Mouse (Mus musculus): ENCODE results near the gene Auts2. TPM values are rescaled to one million over a fixed set of nuclear protein-coding genes. Genes with fewer than 3 reads are reported as not detected.
A peak's percentile ranks its signal among the peaks of the same experiment; 100 is the strongest.

Auts2 gene
- polyA plus RNA-seq, 1 experiment from 2014 or later: 7.5 TPM

DNA sequence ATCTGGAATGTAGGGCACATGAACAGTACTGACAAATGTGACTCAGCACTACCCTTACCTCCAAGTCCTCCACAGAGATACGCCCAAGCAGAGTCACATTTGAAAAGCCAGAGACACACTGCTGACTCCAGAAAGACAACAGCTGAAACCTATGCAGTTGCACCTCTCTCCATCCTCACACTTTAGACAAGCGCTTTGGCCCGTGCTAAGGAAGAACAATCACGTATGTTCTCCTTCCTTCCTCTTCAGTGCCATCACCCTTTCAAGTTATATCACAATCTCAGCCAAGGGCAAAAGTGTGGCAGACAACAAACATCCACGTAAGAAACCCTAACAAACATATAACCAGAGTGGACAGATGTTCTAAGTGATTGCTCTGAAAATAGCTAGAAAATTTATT, 374.9 kb downstream of the Auts2 start:
- WGBS: 92% methylated on average over 5 of the region's 5 CpGs
- H3K4me2 ChIP-seq (ENCODE audit: low read length): no peak overlapping the region
- no peak overlapping the region for H3K9ac ChIP-seq (ENCODE audit: low read depth, low read length)
- H3K36me3 ChIP-seq (ENCODE audit: insufficient read depth, low read length): no peaks in the 10 kb centered on the region
- DNase-seq (ENCODE audit: low spot score): no peak
- no peaks in the 10 kb centered on the region for H3K4me1 ChIP-seq (replicated peaks; ENCODE audit: insufficient read depth, low read length)
- no peak for TF ChIP-seq CTCF (IDR thresholded peaks at IDR 0.05; ENCODE audit: low read depth)
- no peaks in the 10 kb centered on the region for H3K9me3 ChIP-seq (replicated peaks; ENCODE audit: low read length)
- H3K4me3 ChIP-seq (replicated peaks; ENCODE audit: low read depth, low read length): no peak overlapping the region
- H3K27me3 ChIP-seq (ENCODE audit: insufficient read depth, low read length): no peaks in the 10 kb centered on the region
- no peak for ATAC-seq (replicated peaks; ENCODE audit: low FRiP score, low read depth)
- H3K27ac ChIP-seq: no peak overlapping the region

DNA sequence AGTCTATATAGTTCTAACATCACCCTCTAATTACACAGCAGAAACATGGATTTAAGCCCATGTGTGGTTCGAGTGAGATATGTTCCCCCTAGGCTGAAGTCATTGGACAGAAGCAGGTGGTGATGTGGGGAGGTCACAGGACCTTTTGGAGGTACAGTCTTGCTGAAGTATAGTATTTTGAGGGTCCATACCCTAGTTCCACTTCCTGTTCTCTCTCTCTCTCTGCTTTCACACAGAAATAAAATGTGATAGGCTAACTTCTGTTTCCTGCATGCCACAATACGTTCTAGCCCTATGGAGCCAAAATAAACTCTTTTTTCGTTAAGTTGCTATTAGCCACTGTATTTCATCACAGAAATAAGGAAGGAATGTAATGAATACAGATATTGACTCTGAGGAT, 376.6 kb downstream of the Auts2 start:
- Histone ChIP-seq H3K27me3 (ENCODE audit: insufficient read depth, low read length) (no peaks in the 10 kb centered on the region), H3K9ac (ENCODE audit: low read depth, low read length) (no peak overlapping the region), H3K27ac (no peak overlapping the region), H3K4me1 (replicated peaks; ENCODE audit: insufficient read depth, low read length) (no peaks in the 10 kb centered on the region), H3K4me2 (ENCODE audit: low read length) (no peak overlapping the region), H3K36me3 (ENCODE audit: insufficient read depth, low read length) (no peaks in the 10 kb centered on the region), H3K4me3 (replicated peaks; ENCODE audit: low read depth, low read length) (no peak overlapping the region), H3K9me3 (replicated peaks; ENCODE audit: low read length) (no peaks in the 10 kb centered on the region)
- no peak for TF ChIP-seq CTCF (IDR thresholded peaks at IDR 0.05; ENCODE audit: low read depth)
- 67% methylated on average over 3 of the region's 3 CpGs for WGBS
- ATAC-seq (replicated peaks; ENCODE audit: low FRiP score, low read depth): no peak
- DNase-seq (ENCODE audit: low spot score): no peak

DNA sequence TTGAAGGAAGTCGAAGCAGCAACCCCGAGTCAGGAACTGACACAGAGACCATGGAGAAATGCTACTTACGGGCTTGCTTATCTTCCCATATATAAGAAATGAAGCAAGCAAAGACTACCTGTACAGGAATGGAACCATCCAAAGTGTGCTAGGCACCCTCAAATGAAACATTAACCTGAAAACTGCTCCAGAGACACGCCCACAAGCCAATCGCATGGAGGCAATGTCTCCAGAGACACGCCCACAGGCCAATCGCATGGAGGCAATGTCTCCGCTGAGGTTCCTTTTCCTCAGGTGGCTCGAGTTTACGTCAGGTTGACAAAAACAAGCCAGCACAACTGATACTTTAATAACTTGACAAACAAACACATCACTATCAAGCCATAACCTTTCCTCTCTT, 379.2 kb downstream of the Auts2 start:
- H3K9me3 ChIP-seq (replicated peaks; ENCODE audit: low read length): no peaks in the 10 kb centered on the region
- no peaks in the 10 kb centered on the region for H3K4me1 ChIP-seq (replicated peaks; ENCODE audit: insufficient read depth, low read length)
- WGBS: 82% methylated on average over 10 of the region's 10 CpGs
- no peak for TF ChIP-seq CTCF (IDR thresholded peaks at IDR 0.05; ENCODE audit: low read depth)
- no peaks in the 10 kb centered on the region for H3K36me3 ChIP-seq (ENCODE audit: insufficient read depth, low read length)
- H3K4me3 ChIP-seq (replicated peaks; ENCODE audit: low read depth, low read length): no peak overlapping the region
- no peaks in the 10 kb centered on the region for H3K27me3 ChIP-seq (ENCODE audit: insufficient read depth, low read length)
- ATAC-seq (replicated peaks; ENCODE audit: low FRiP score, low read depth) (no peak), DNase-seq (ENCODE audit: low spot score) (no peak)
- H3K9ac ChIP-seq (ENCODE audit: low read depth, low read length): no peak overlapping the region
- no peak overlapping the region for H3K27ac ChIP-seq
- no peak overlapping the region for H3K4me2 ChIP-seq (ENCODE audit: low read length)

DNA sequence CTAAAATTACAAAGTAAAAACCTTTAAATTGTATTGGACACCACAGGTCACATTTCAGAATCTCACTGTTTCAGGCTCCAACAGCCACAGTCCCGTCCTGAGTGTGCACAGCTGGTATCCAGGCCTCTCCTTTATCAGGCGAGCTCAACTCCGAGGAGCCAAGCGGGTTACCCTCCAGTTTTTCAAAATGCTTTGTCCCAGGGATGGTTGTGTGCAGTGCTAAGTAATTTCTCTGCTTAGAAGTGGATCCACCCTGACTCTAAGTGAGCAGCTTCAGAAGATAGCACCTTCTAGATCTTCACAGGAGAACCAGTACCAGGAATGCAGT, 381.0 kb downstream of the Auts2 start:
- TF ChIP-seq CTCF (IDR thresholded peaks at IDR 0.05; ENCODE audit: low read depth): no peak
- H3K4me1 ChIP-seq (replicated peaks; ENCODE audit: insufficient read depth, low read length): no peaks in the 10 kb centered on the region
- H3K27ac ChIP-seq: peak overlapping the region; percentile 61; the same call in 1 of the 2 replicates
- H3K4me3 ChIP-seq (replicated peaks; ENCODE audit: low read depth, low read length): no peak overlapping the region
- no peak overlapping the region for H3K4me2 ChIP-seq (ENCODE audit: low read length)
- no peak for DNase-seq (ENCODE audit: low spot score)
- no peak for ATAC-seq (replicated peaks; ENCODE audit: low FRiP score, low read depth)
- no peaks in the 10 kb centered on the region for H3K27me3 ChIP-seq (ENCODE audit: insufficient read depth, low read length)
- no peaks in the 10 kb centered on the region for H3K9me3 ChIP-seq (replicated peaks; ENCODE audit: low read length)
- WGBS: 50% methylated on average over 4 of the region's 4 CpGs
- H3K9ac ChIP-seq (ENCODE audit: low read depth, low read length): no peak overlapping the region
- H3K36me3 ChIP-seq (ENCODE audit: insufficient read depth, low read length): no peaks in the 10 kb centered on the region

DNA sequence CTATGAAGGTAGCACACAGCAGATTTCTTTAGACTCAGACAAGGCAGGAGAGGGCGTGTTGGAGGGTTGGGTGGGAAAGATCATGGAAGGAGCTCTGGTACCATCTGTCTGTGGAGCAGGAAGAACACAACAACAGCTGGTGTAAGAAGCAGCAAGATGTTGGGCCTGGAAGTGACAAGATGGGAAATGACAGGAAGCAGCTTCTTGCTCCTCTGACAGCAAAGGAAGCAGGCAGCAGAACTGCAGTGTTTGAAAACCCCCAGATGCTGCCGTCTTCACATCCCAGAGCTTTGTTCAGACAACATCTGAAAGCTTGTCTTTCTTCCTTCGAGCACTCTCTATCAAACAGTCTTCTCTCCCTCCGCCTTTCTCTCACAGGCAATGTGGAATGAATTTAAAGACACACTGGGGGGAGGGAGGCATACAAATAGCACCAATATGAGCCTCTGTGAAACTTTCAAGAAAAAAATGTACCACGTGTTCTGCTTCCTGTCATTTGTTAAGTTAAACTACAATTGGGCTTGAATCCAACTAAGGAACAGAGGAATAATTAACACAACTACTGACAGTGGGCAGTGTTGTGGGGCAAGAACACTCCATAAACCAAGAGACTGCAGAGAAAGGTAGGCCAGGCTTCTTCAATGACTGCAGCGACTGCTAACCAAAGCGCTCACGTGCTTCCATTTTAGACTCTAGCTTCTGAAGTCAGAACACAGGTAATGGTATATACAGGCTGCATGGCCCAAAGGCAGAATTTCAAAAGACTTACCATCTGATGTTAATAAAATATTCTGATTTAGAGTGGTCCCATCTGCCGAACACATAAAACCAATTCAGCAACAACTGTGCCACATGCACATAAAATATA, 381.6 kb downstream of the Auts2 start:
- H3K36me3 ChIP-seq (ENCODE audit: insufficient read depth, low read length): no peaks in the 10 kb centered on the region
- DNase-seq (ENCODE audit: low spot score): peak; percentile 87
- peak overlapping the region; percentile 61 for H3K27ac ChIP-seq
- no peaks in the 10 kb centered on the region for H3K9me3 ChIP-seq (replicated peaks; ENCODE audit: low read length)
- H3K27me3 ChIP-seq (ENCODE audit: insufficient read depth, low read length): no peaks in the 10 kb centered on the region
- H3K4me2 ChIP-seq (ENCODE audit: low read length): peak overlapping the region; percentile 9; the same call in 1 of the 2 replicates
- no peaks in the 10 kb centered on the region for H3K4me1 ChIP-seq (replicated peaks; ENCODE audit: insufficient read depth, low read length)
- no peak overlapping the region for H3K9ac ChIP-seq (ENCODE audit: low read depth, low read length)
- 29% methylated on average over 9 of the region's 9 CpGs for WGBS
- ATAC-seq (replicated peaks; ENCODE audit: low FRiP score, low read depth): no peak
- TF ChIP-seq CTCF (IDR thresholded peaks at IDR 0.05; ENCODE audit: low read depth): 0 out of 2 replicates have a peak, but pooled peaks have one; percentile 12
- H3K4me3 ChIP-seq (replicated peaks; ENCODE audit: low read depth, low read length): no peak overlapping the region

DNA sequence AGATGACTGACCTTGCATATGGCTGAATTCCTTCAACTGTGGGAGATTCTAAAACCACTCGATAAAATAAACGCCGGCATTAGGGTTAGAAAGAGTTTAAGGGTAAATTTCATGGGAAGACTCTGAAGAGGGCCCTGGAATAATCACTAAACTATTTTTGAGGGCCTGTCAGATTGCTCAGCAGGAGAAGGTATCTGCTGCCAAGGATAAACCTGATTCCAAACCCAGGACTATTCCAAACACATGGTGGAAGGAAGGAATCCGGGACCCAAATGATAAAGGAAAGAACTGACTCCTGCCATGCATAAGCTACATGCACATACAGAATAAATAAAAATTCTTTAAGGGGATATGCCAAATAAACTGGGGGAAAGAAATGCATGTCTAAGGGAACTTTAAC, 399.0 kb downstream of the Auts2 start:
- Histone ChIP-seq H3K4me3 (replicated peaks; ENCODE audit: low read depth, low read length) (no peak overlapping the region), H3K4me1 (replicated peaks; ENCODE audit: insufficient read depth, low read length) (no peaks in the 10 kb centered on the region), H3K36me3 (ENCODE audit: insufficient read depth, low read length) (no peaks in the 10 kb centered on the region), H3K27ac (no peak overlapping the region), H3K27me3 (ENCODE audit: insufficient read depth, low read length) (no peaks in the 10 kb centered on the region), H3K9ac (ENCODE audit: low read depth, low read length) (no peak overlapping the region), H3K4me2 (ENCODE audit: low read length) (no peak overlapping the region), H3K9me3 (replicated peaks; ENCODE audit: low read length) (no peaks in the 10 kb centered on the region)
- 92% methylated on average over 4 of the region's 4 CpGs for WGBS
- ATAC-seq (replicated peaks; ENCODE audit: low FRiP score, low read depth) (no peak), DNase-seq (ENCODE audit: low spot score) (no peak)
- TF ChIP-seq CTCF (IDR thresholded peaks at IDR 0.05; ENCODE audit: low read depth): no peak

All from kidney, postnatal 0 days (tissue).